Mouse (Mus musculus) CH12.LX (cell line): ENCODE measurements around the gene Lrrfip1. TPM values are rescaled to one million over a fixed set of nuclear protein-coding genes. Genes with fewer than 3 reads are reported as not detected.

ENCODE experiments used
- DNase-seq: peaks from one replicate; pipeline ENCODE4 v3.0.0-alpha.2; 2013; ENCODE audit errors: extremely low read depth
- H3K27ac ChIP-seq: 2 replicates; pipeline ENCODE4 v1.5.1; 2012; ENCODE audit warnings: low read depth, mild to moderate bottlenecking, control low read depth, moderate library complexity; ENCODE audit not compliant: insufficient read depth
- H3K27me3 ChIP-seq: replicated peaks from 2 replicates; pipeline ENCODE3; 2012; ENCODE audit warnings: inconsistent platforms
- H3K36me3 ChIP-seq, 2 experiments: replicated peaks in 1 of 2; 2 replicates each; pipeline versions ENCODE3 to v1.6.1; 2012; ENCODE audit warnings: inconsistent platforms in 1 of 2, low read length in 1 of 2, mild to moderate bottlenecking in 1 of 2, mixed read lengths in 1 of 2, moderate library complexity in 1 of 2; ENCODE audit not compliant: control insufficient read depth in 1 of 2, insufficient read depth in 1 of 2
- H3K4me1 ChIP-seq, 2 experiments: 2 replicates each; pipeline ENCODE4 v1.6.1; 2012; ENCODE audit warnings: inconsistent platforms in 1 of 2, moderate library complexity in 1 of 2; ENCODE audit not compliant: insufficient read depth in 2 of 2, control insufficient read depth in 1 of 2
- H3K4me2 ChIP-seq: 2 replicates; pipeline ENCODE4 v1.6.1; 2012; ENCODE audit warnings: low read depth, mild to moderate bottlenecking, control low read depth; ENCODE audit not compliant: poor library complexity, insufficient read depth, severe bottlenecking
- H3K4me3 ChIP-seq, 3 experiments: fragments of 150-350 bp in 1 of 3; sonication (generic) in 1 of 3; replicated peaks in 1 of 3; 2 replicates each; pipeline versions ENCODE3 to v1.5.1; 2011 to 2012; ENCODE audit warnings: low read depth in 2 of 3, low read length in 2 of 3, mild to moderate bottlenecking in 2 of 3, moderate library complexity in 2 of 3, control low read depth in 1 of 3, improper control_type of control experiment in 1 of 3, inconsistent platforms in 1 of 3, mixed read lengths in 1 of 3; ENCODE audit not compliant: poor library complexity in 1 of 3
- H3K79me2 ChIP-seq: replicated peaks from 2 replicates; pipeline ENCODE4 v1.6.1; 2012; ENCODE audit warnings: mild to moderate bottlenecking, moderate library complexity; ENCODE audit not compliant: control insufficient read depth, poor library complexity, insufficient read depth, severe bottlenecking; ENCODE audit errors: extremely low read depth
- H3K9ac ChIP-seq: 2 replicates; pipeline ENCODE4 v1.6.1; 2012; ENCODE audit warnings: low read depth, mild to moderate bottlenecking, control low read depth, moderate library complexity; ENCODE audit not compliant: insufficient read depth
- H3K9me3 ChIP-seq: replicated peaks from 2 replicates; pipeline ENCODE3; 2012; ENCODE audit warnings: low read length, inconsistent platforms, mixed read lengths
- BHLHE40 ChIP-seq: IDR thresholded peaks from 2 replicates; pipeline ENCODE4 v1.6.1; 2011; ENCODE audit warnings: mild to moderate bottlenecking, low read depth, low read length, improper control_type of control experiment
- CHD1 ChIP-seq: IDR thresholded peaks from 2 replicates; pipeline ENCODE4 v1.6.1; 2012; ENCODE audit warnings: low read depth, low read length, improper control_type of control experiment, inconsistent platforms
- CTCF ChIP-seq, 2 experiments: IDR thresholded peaks in 1 of 2; conservative IDR thresholded peaks in 1 of 2; 2 replicates each; pipeline ENCODE4 v1.5.1; 2011 to 2012; ENCODE audit warnings: low read depth in 2 of 2, low read length in 2 of 2, improper control_type of control experiment in 1 of 2, inconsistent platforms in 1 of 2, mild to moderate bottlenecking in 1 of 2, moderate library complexity in 1 of 2
- ETS1 ChIP-seq: conservative IDR thresholded peaks from 2 replicates; pipeline ENCODE4 v1.6.1; 2012; ENCODE audit warnings: low read depth, mild to moderate bottlenecking, inconsistent platforms, low read length, improper control_type of control experiment, moderate library complexity
- GABPA ChIP-seq: IDR thresholded peaks from 2 replicates; pipeline ENCODE4 v1.6.1; 2012; ENCODE audit warnings: low read depth, low read length, improper control_type of control experiment, inconsistent platforms; ENCODE audit not compliant: insufficient replicate concordance
- HCFC1 ChIP-seq: IDR thresholded peaks from 2 replicates; pipeline ENCODE4 v1.6.1; 2012; ENCODE audit warnings: low read depth, mild to moderate bottlenecking, inconsistent platforms, low read length, improper control_type of control experiment
- IRF4 ChIP-seq: IDR thresholded peaks from 2 replicates; pipeline ENCODE4 v1.6.1; 2014; ENCODE audit warnings: low read depth, mild to moderate bottlenecking, inconsistent platforms, low read length, improper control_type of control experiment
- JUND ChIP-seq: conservative IDR thresholded peaks from 2 replicates; pipeline ENCODE4 v1.6.1; 2011; ENCODE audit warnings: low read depth, low read length, improper control_type of control experiment
- MAX ChIP-seq: IDR thresholded peaks from 2 replicates; pipeline ENCODE4 v1.6.1; 2011; ENCODE audit warnings: low read length, improper control_type of control experiment
- MAZ ChIP-seq: IDR thresholded peaks from 2 replicates; pipeline ENCODE4 v1.6.1; 2012; ENCODE audit warnings: low read depth, mild to moderate bottlenecking, inconsistent platforms, low read length, improper control_type of control experiment, moderate library complexity
- MEF2A ChIP-seq: IDR thresholded peaks from 2 replicates; pipeline ENCODE4 v1.6.1; 2014; ENCODE audit warnings: low read depth, mild to moderate bottlenecking, inconsistent platforms, low read length, improper control_type of control experiment, borderline replicate concordance
- MXI1 ChIP-seq: IDR thresholded peaks from 2 replicates; pipeline ENCODE4 v1.6.1; 2011; ENCODE audit warnings: mild to moderate bottlenecking, low read depth, low read length, improper control_type of control experiment
- NRF1 ChIP-seq: IDR thresholded peaks from 2 replicates; pipeline ENCODE4 v1.6.1; 2014; ENCODE audit warnings: low read depth, mild to moderate bottlenecking, inconsistent platforms, low read length, improper control_type of control experiment, moderate library complexity
- POLR2A ChIP-seq: IDR thresholded peaks from 2 replicates; pipeline ENCODE4 v1.6.1; 2011; ENCODE audit warnings: low read depth, mild to moderate bottlenecking, improper control_type of control experiment, low read length
- POLR2AphosphoS2 ChIP-seq: IDR thresholded peaks from 2 replicates; pipeline ENCODE4 v1.6.1; 2011; ENCODE audit warnings: low read depth, low read length, improper control_type of control experiment
- RAD21 ChIP-seq: IDR thresholded peaks from 2 replicates; pipeline ENCODE4 v1.6.1; 2011; ENCODE audit warnings: low read depth, mild to moderate bottlenecking, low read length, improper control_type of control experiment, moderate library complexity
- RCOR1 ChIP-seq: conservative IDR thresholded peaks from 2 replicates; pipeline ENCODE4 v1.6.1; 2012; ENCODE audit warnings: low read depth, mild to moderate bottlenecking, inconsistent platforms, low read length, improper control_type of control experiment
- TBP ChIP-seq: conservative IDR thresholded peaks from 2 replicates; pipeline ENCODE4 v1.6.1; 2011; ENCODE audit warnings: low read depth, low read length, improper control_type of control experiment
- TCF12 ChIP-seq: IDR thresholded peaks from 2 replicates; pipeline ENCODE4 v1.6.1; 2014; ENCODE audit warnings: low read depth, mild to moderate bottlenecking, inconsistent platforms, low read length, improper control_type of control experiment
- UBTF ChIP-seq: IDR thresholded peaks from 2 replicates; pipeline ENCODE4 v1.6.1; 2012; ENCODE audit warnings: low read depth, mild to moderate bottlenecking, inconsistent platforms, low read length, improper control_type of control experiment, moderate library complexity
- USF1 ChIP-seq: IDR thresholded peaks from 2 replicates; pipeline ENCODE4 v1.6.1; 2014; ENCODE audit warnings: low read depth, mild to moderate bottlenecking, inconsistent platforms, low read length, improper control_type of control experiment
- USF2 ChIP-seq: conservative IDR thresholded peaks from 2 replicates; pipeline ENCODE4 v1.6.1; 2011; ENCODE audit warnings: low read depth, low read length, improper control_type of control experiment
- ZC3H11A ChIP-seq: IDR thresholded peaks from 2 replicates; pipeline ENCODE4 v1.6.1; 2012; ENCODE audit warnings: low read depth, mild to moderate bottlenecking, inconsistent platforms, low read length, improper control_type of control experiment
- ZMIZ1 ChIP-seq: IDR thresholded peaks from 2 replicates; pipeline ENCODE4 v1.6.1; 2012; ENCODE audit warnings: low read depth, mild to moderate bottlenecking, inconsistent platforms, low read length, improper control_type of control experiment
- dilution Hi-C: fragments of 300-500 bp; cut with MboI; formaldehyde crosslinking; loops from 2 replicates; pipeline ENCODE4 v1.14.3; 2020; ENCODE audit warnings: low sequenced_read_pairs; ENCODE audit not compliant: extremely low pct_unique_long_range_greater_than_20kb, extremely low pct_ligation_motif_present
- in situ Hi-C: fragments of 300-500 bp; cut with MboI; formaldehyde crosslinking; loops from 3 replicates; pipeline ENCODE4 v1.14.3; 2019; ENCODE audit warnings: low sequenced_read_pairs, low pct_ligation_motif_present, low pct_unique_long_range_greater_than_20kb, mixed read lengths
- polyA plus RNA-seq: library from polyadenylated mRNA; unstranded; fragments of >175 nt; gene quantifications from 2 replicates; pipeline ENCODE4 v1.2.1, GENCODE M21; 2012; ENCODE audit warnings: low read depth; ENCODE audit not compliant: insufficient read length
- total RNA-seq, 2 experiments: library from RNA; depleted of rRNA; stranded (reverse); fragments of 300-350 nt in 1 of 2; fragments of >200 nt in 1 of 2; gene quantifications; 2 replicates each; pipeline ENCODE4 v1.2.3; 2012 to 2014

The Lrrfip1 gene
- total and polyA plus RNA-seq, 3 experiments = 17.2 to 30.5 (median 19.1) TPM

DNA sequence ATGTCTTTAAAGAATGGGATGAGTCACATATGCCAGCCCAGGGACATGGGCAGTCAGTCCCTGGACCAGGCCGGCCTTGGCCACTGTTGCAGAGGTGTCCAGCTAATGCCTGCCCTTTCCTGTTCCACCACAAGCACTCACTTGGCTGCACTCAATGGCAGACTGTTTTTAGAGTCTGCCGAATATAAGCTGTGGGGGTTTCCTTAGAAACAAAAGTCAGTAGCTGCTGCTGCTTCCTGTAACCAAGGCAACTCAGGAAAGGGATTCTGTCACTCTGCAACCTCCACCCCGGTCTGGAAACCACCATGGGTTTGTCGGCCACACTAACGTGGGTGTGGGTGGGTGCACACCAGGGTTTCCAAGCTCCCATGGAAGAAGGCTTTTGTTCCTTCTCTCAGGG is 63.8 kb downstream of the Lrrfip1 start:
- peaks cover 28 to 86% of the 10 kb centered on the region in 2 experiments for H3K4me1 ChIP-seq
- H3K9me3 ChIP-seq = no peaks in the 10 kb centered on the region
- H3K9ac ChIP-seq = no peak overlapping the region
- H3K79me2 ChIP-seq = peaks cover 28% of the 10 kb centered on the region
- dilution Hi-C loops = no loop called here
- no peak overlapping the region for H3K4me3 ChIP-seq
- peaks cover 0 to 51% of the 10 kb centered on the region in 2 experiments for H3K36me3 ChIP-seq
- no peak overlapping the region; the same call in 1 of the 2 replicates for H3K4me2 ChIP-seq
- no peak overlapping the region for H3K27ac ChIP-seq
- in situ Hi-C loops = no loop called here
- no peaks in the 10 kb centered on the region for H3K27me3 ChIP-seq
- TF ChIP-seq CTCF (conservative IDR thresholded peaks at IDR 0.05 in 1 of 2, IDR thresholded peaks at IDR 0.05 in 1 of 2; ENCODE audit: low read depth in 2 of 2, low read length in 2 of 2) = no peak
- 0 out of 2 replicates have a peak, but pooled peaks have one; percentile 25 for TF ChIP-seq MXI1
- TF ChIP-seq MAZ = no peak
- TF ChIP-seq USF1 = no peak
- TF ChIP-seq ZC3H11A = no peak
- peak; percentile 47 for DNase-seq

DNA sequence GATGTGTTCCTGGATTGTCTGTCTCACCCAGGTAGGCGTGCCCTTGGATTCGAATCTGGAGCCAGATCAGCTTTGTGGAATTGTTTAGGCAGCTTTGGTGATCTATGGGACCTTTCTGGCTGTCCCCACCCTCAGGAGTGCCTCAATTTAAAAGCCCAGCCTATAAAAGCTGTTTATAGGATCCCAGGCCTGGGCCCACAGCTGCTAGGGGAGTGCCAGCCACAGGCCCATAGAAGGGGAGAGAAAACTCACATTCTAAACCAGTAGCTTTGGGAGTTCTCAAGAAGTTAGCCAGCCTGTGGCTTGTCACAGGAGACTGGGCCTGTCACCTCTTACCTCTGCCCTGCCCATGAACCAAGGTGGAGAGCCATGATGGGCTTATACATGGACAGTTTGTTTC is 65.5 kb downstream of the Lrrfip1 start:
- Histone ChIP-seq H3K79me2 (peaks cover 16% of the 10 kb centered on the region), H3K36me3 (peaks cover 5 to 67% of the 10 kb centered on the region in 2 experiments), H3K4me2 (no peak overlapping the region), H3K4me3 (no peak overlapping the region), H3K9ac (no peak overlapping the region), H3K27ac (no peak overlapping the region), H3K27me3 (no peaks in the 10 kb centered on the region), H3K4me1 (peaks cover 25 to 80% of the 10 kb centered on the region in 2 experiments), H3K9me3 (no peaks in the 10 kb centered on the region)
- dilution Hi-C loops = no loop called here
- DNase-seq = no peak
- in situ Hi-C loops = no loop called here
- TF ChIP-seq POLR2AphosphoS2 (no peak), ETS1 (no peak), BHLHE40 (no peak), RCOR1 (no peak), MAX (no peak), TBP (no peak)

DNA sequence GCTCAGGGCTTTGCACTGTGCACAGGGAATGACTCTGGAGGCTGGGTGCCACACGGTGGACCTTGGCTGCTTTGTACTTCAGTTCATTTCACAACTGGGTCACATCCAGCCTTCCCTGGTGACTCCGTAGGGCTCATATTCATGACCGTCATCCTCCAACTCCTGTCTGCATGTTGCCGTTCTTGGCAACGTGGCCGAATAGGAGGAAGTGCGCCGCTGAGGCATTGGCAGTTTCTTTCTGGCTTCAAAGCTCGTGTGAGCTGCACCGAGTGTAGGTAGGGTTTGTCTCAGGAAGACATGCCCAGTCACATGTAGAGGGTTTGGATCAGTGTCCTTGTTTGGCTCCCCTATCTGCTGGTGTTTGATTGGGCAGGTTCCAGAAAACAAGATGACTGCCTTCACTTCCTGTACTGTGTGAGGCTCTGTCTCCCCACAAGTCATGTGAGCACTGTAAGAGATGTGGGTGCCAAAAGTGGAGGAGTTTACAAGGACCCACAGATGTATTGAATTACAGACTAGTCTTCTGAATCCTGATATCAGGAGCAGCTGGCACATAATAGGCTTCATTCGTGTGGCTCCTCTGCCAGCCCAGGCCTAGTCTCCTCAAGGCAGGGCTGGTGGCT is 66.5 kb downstream of the Lrrfip1 start:
- in situ Hi-C loops = no loop called here

More for the DNA sequence above, 66.5 kb downstream of the Lrrfip1 start:
- Histone ChIP-seq H3K4me1 (peaks cover 19 to 78% of the 10 kb centered on the region in 2 experiments), H3K4me3 (no peak overlapping the region), H3K9ac (no peak overlapping the region), H3K4me2 (no peak overlapping the region), H3K9me3 (no peaks in the 10 kb centered on the region), H3K27me3 (no peaks in the 10 kb centered on the region), H3K36me3 (peaks cover 10 to 71% of the 10 kb centered on the region in 2 experiments), H3K79me2 (peaks cover 10% of the 10 kb centered on the region), H3K27ac (no peak overlapping the region)
- DNase-seq = no peak
- dilution Hi-C loops = no loop called here
- TF ChIP-seq UBTF = no peak
- no peak for TF ChIP-seq MAZ
- no peak for TF ChIP-seq ZMIZ1
- no peak for TF ChIP-seq ETS1
- TF ChIP-seq TCF12 = no peak
- no peak for TF ChIP-seq JUND
- TF ChIP-seq GABPA = no peak
- no peak for TF ChIP-seq CTCF (conservative IDR thresholded peaks at IDR 0.05 in 1 of 2, IDR thresholded peaks at IDR 0.05 in 1 of 2; ENCODE audit: low read depth in 2 of 2, low read length in 2 of 2)
- TF ChIP-seq NRF1 = no peak
- TF ChIP-seq MEF2A = no peak
- no peak for TF ChIP-seq RAD21
- TF ChIP-seq POLR2A = no peak
- TF ChIP-seq POLR2AphosphoS2 = no peak
- TF ChIP-seq IRF4 = no peak
- TF ChIP-seq MAX = no peak
- no peak for TF ChIP-seq USF2
- no peak for TF ChIP-seq CHD1
- TF ChIP-seq HCFC1 = no peak
